Mouse (Mus musculus) mouse trophoblast stem cell (cell line): ENCODE results near the gene Vapb.

Experiments
- in situ Hi-C, 2 experiments: fragments of 300-500 bp; cut with MseI, MboI; formaldehyde crosslinking; loops; 2 replicates in 1 of 2; 3 replicates in 1 of 2; pipeline ENCODE4 v1.15.1; 2025

Vapb gene

DNA sequence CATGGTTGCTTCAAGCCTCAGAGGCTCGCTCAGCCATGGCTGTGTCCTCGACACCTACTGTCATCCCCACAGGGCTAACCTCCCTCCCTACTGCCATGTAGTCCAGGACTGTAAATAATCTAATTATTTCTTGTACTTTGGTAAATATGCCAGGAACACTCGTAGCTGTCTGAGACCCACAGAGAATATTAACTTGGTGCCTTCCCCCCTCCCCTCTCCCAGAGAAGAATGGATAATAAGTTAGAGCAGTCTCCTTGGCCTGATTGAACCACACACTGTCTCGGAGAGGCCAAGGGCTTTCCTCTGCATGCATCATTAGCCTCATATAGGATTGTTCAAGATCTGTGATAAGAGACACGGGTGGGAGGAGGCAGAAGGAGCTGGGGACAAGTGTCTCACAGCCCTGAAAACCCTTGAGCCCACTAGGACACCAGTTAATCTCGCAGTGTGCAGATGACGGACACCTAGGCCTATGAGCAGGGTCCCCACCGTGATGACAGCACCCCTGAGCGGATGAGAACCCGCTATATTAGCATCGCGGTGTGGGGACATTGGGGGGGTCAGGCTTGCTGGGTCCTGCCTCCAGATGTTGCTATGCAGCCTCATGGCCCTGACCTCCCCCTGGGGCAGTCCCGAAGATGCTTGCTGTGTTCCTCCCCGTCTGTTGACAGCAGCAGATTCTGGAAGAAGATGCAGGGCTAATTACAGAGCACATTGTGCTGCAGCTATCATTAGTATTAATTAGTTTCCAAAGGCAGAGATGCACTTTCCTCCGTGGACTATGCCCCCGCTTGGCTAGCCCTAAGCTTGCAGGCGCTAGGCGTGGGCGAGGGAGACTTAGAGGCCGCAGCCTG is 54.8 kb downstream of the Vapb start:
- in situ Hi-C loops: no loop called here

- in situ Hi-C loops: no loop called here
These were observed 56.7 kb downstream of the Vapb start for GRCm38 (mm10) chr2:173794018-173794417.

DNA sequence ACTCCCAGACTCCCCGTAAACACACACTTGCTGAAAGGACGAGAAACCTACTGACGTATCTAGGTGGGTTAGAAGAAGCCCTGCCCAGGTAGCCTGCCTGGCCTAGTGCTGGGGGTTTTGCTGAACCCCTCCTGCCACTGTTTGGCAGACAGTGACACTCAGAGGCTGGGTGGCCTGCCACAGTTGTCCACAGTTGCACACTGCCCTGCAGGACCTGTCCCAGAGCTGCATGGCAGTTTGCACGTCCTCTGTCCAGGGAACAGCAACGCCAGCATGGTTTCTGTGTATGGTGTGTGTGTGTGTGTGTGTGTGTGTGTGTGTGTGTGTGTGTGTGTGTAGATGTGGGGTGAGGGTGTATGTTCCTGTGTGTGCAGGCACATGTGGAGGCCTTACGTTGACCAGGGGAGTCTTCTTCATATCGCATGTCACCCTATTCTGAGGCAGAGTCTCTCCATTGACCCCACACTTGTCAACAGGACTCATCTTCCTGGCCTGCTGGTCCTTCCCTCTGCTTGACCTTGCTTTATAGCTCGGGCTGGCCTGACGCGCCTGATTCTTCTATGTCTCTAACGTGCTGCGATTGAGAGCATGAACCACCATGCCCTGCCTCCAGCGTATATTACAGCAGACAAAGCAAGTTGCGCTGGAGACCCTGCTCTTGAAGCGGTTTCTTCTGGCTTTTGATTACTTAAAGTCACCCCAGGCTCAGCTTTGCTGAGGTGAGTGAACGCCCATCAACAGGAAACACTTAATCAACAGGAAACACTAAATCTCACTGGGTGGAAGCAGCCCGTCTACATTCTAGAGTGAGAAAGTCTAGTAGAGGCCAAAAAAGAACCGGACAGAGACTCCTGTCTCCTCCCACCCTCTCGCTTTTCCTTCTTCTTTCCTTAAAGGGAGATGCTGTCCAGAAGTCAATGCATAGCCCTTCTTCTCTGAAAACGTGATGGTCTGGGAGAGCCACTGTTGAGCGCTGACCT is 57.5 kb downstream of the Vapb start:
- in situ Hi-C loops: no loop called here

GRCm38 (mm10) chr2:173795801-173796673 is 58.7 kb downstream of the Vapb start:
- in situ Hi-C loops: no loop called here

- in situ Hi-C loops: no loop called here
These were observed 59.3 kb downstream of the Vapb start for GRCm38 (mm10) chr2:173796674-173796963.

DNA sequence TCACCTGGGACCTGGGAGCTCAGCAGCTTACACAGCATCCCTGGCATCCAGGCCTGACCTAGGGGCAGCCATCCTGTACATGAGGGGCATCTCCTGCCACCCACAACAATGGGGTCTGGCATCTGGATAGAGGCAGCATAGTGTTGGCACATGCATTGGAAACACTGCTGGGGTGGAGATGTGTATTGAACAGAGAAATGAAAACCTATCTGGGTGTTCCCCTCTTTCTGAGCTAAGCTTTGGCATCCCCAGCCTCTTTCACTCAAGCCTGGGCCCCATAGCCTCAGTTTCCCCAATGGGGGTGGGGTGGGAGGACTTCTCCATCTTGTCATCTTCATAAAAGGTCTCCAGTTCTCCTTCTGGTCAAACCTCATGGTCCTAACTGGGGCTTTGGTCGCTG is 62.2 kb downstream of the Vapb start:
- in situ Hi-C loops: no loop called here

GRCm38 (mm10) chr2:173800566-173800965 is 63.3 kb downstream of the Vapb start:
- in situ Hi-C loops: no loop called here

- in situ Hi-C loops: no loop called here
These were observed 64.1 kb downstream of the Vapb start for GRCm38 (mm10) chr2:173801405-173801876.

DNA sequence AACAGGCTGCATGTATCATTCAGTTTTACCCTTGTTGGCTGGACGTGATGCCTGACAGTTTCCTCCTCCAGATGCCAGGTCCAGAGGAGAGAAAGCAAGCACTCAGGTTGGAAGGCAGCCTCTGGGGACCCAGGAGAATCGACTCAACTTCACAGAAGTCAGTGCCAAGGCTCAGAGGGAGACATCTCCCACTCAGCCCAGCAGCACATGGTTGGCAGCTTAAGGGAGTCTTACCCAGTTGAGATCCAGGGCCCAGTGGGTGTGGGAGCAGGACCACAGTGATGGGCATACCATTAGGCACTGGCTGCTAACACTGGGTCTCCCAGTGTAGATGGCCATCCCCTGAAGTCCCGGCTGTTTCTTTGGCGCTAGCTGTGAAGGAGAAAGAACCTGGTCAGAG is 64.9 kb downstream of the Vapb start:
- in situ Hi-C loops: no loop called here

DNA sequence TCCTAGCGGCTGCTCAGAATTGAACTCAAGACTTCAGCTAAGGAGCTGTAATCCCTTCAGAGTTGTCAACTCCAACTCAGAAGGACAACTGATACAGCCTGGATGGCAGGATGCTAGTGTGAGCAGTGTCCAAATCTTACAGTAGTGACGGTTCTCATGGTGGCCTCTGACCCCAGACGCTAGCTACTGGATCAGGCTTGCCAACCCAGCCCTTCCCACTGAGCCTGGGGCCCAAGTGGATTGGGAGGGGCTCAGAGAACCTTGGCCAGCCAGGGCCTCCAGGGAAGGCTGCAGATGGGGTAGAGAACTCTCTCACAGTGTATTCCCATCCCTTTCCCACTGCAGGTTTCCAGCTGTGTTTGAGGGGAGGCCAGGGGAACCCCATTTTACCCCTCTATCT is 65.6 kb downstream of the Vapb start:
- in situ Hi-C loops: no loop called here

DNA sequence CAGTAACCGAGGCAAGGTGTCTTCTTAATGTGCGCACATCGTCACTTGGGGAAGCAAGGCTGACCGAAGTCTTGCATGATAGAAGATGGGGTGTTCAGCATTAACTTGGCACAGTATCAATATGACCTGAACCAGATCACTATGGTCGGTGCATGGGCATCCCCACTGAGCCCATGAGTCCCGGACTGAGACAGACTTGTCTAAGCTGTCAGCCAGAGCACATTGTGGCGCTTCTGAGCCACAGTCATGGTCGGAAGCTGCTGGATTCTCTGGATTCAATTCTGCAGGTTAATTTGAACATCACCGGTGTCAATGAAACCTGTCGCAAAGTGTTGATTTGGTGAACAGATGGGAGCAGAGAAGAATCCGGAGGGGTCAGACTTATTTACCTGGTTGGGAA is 66.5 kb downstream of the Vapb start:
- in situ Hi-C loops: no loop called here

GRCm38 (mm10) chr2:173806621-173807020 is 69.3 kb downstream of the Vapb start:
- in situ Hi-C loops: no loop called here

GRCm38 (mm10) chr2:173808942-173809341 is 71.6 kb downstream of the Vapb start:
- in situ Hi-C loops: no loop called here

DNA sequence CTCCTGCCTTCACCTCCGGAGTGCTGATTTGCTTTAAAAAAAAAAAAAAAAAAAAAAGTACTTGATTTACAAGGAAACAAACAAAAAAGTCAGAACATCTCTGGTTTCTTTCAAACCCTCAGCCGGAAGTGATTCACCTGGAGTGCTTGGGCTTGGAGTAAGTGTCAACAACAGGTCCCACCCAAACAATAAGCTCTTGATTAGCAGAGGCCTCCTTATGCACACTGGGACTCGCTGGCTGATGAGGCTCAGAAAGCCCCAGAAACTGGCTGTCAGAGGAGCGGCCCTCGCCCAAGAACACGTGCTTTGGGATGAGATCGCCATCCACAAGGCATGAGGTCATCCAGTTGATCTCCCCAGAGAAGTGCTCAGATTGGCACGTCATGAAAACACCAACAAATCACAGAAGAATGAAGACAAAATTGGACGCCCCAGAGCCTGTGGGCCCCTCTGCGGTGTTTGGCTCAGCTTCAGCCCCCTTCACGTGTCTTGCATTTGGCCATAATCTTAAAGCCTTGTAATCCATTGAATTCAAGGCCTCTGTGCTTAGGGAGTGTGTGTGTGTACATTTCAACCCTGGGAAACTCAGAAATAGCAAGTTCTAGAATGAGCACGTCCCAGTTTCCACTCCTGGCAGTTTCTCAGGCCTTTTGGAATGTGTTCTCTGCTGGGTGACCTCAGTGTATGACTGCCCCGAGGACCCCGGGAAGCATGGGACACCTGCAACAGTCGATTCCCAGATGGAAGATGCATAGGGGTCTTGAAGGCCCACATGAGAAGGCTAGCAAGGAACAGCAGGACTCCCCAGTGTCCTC is 72.9 kb downstream of the Vapb start:
- in situ Hi-C loops: no loop called here

GRCm38 (mm10) chr2:173810851-173811130 is 73.5 kb downstream of the Vapb start:
- in situ Hi-C loops: no loop called here

DNA sequence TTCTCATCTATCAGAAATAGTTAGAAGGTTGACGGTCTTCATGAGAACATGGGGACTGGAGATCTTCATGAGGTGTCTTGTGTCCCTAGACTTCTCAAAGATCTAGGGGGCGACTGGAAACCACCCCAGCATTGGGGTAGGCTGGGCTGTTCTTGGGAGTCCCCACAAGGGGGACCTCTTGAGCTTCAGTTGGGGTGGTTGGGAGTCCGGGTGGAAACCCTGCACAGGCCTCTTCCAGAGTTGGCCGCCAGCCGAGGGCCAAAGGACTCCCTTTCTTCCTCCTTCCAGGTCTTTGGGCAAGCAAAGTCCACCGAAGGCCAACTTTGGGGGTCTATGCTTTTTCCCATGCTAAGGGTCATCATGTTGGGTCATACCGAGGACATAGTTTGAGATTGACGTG is 74.5 kb downstream of the Vapb start:
- in situ Hi-C loops: no loop called here

- in situ Hi-C loops: no loop called here
These were observed 75.8 kb downstream of the Vapb start for GRCm38 (mm10) chr2:173813071-173813470.

- in situ Hi-C loops: no loop called here
These were observed 89.0 kb downstream of the Vapb start for GRCm38 (mm10) chr2:173826287-173826686.

DNA sequence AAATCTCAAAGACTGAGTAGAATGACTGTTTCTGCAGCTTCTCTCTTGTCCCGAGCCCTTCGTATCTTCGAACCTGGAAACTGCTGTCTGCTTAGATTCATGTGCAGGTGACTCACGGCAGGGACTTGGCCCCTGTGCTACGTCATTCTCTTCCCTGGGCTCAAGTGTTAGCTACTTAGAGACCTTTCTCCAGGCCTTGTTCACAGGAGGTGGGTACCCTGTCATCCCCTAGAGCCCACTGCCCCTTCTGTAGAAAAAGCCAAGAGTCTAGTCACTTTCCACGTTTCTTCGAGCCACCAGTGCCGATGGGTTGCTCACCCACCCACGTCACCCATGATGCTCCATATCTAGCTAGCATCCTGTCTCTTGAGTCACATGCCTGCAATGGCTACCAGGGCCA is 89.9 kb downstream of the Vapb start:
- in situ Hi-C loops: no loop called here

DNA sequence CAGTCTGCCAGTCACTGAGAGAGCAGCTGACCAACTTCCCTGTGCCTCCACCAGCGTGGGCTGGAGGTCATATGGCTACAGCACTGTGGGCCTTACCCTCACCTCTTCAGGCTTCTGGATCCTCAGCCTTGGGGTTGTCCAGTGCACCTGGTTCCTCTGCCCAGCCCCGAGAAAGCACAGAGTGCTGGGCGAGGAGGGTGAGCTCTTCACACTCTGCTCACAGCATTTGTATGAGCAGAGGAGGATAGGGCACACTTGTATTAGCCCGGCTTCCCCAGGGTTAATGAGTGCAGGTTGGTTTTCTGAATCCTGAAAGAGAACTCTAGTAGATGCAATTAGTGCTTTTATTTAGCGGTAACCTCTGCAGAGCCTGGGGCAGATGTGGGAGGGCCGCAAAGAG is 90.8 kb downstream of the Vapb start:
- in situ Hi-C loops: no loop called here
